Mouse (Mus musculus) heart, postnatal 0 days (tissue): Measurements from ENCODE around the gene Retreg1. TPM values are rescaled to one million over a fixed set of nuclear protein-coding genes. Genes with fewer than 3 reads are reported as not detected.

Experiments used
- ATAC-seq: fragments of 200-750 bp; cut with Nextera tagmentation; 2 replicates; pipeline ENCODE4 v1.8.0; 2017; ENCODE audit warnings: low read depth, moderate number of reproducible peaks, moderate library complexity; ENCODE audit not compliant: insufficient read depth
- DNase-seq: peaks from one replicate; pipeline ENCODE4 v3.0.0-alpha.2; 2016; ENCODE audit warnings: low spot score
- H3K27ac ChIP-seq: fragments of 300-500 bp; sonication (generic); 2 replicates; pipeline ENCODE4 v1.5.1; 2014; ENCODE audit warnings: low read depth, mild to moderate bottlenecking
- H3K27me3 ChIP-seq: fragments of 300-500 bp; sonication (generic); 2 replicates; pipeline ENCODE4 v1.6.1; 2014; ENCODE audit warnings: low read length, mixed read lengths; ENCODE audit not compliant: control insufficient read depth, insufficient read depth
- H3K36me3 ChIP-seq: fragments of 300-500 bp; sonication (generic); replicated peaks from 2 replicates; pipeline ENCODE4 v1.6.1; 2014; ENCODE audit warnings: low read length, mixed read lengths; ENCODE audit not compliant: control insufficient read depth, insufficient read depth
- H3K4me1 ChIP-seq: fragments of 300-500 bp; sonication (generic); 2 replicates; pipeline ENCODE4 v1.6.1; 2014; ENCODE audit warnings: antibody characterized with exemption; ENCODE audit not compliant: control insufficient read depth, insufficient read depth
- H3K4me2 ChIP-seq: fragments of 300-500 bp; sonication (generic); 2 replicates; pipeline ENCODE4 v1.6.1; 2014; ENCODE audit warnings: low read depth, mild to moderate bottlenecking, low read length, moderate library complexity
- H3K4me3 ChIP-seq: fragments of 300-500 bp; sonication (generic); 2 replicates; pipeline ENCODE4 v1.5.1; 2014; ENCODE audit warnings: low read depth, low read length
- H3K9ac ChIP-seq: fragments of 300-500 bp; sonication (generic); replicated peaks from 2 replicates; pipeline ENCODE4 v1.6.1; 2014; ENCODE audit warnings: low read depth, low read length, mixed read lengths
- H3K9me3 ChIP-seq: fragments of 300-500 bp; sonication (generic); replicated peaks from 2 replicates; pipeline ENCODE4 v1.6.1; 2016; ENCODE audit warnings: low read length; ENCODE audit not compliant: control insufficient read depth
- CTCF ChIP-seq: IDR thresholded peaks from 2 replicates; pipeline ENCODE4 v1.5.1; 2016; ENCODE audit warnings: antibody characterized with exemption, control low read depth, low read depth
- EP300 ChIP-seq: IDR thresholded peaks from 2 replicates; pipeline ENCODE4 v1.6.1; 2016; ENCODE audit warnings: antibody characterized with exemption, low read depth
- WGBS: fragments of 180-500 bp; shearing (Covaris S2); extraction: QIAGEN DNeasy Blood & Tissue Kit; methylation state at CpG from one replicate; pipeline ENCODE4 v1.1.7; 2014; 5-methylcytosine and 5-hydroxymethylcytosine counted together
- polyA plus RNA-seq: library from polyadenylated mRNA; unstranded; fragments of >200 nt; fragmentation: Nextera tagmentation; extraction: Ambion mirVana; gene quantifications from 2 replicates; pipeline ENCODE4 v1.2.1, GENCODE M21; 2015
- total RNA-seq: library from RNA; depleted of rRNA; stranded (reverse); fragments of >200 nt; gene quantifications from 2 replicates; pipeline ENCODE4 v1.2.3, GENCODE M21; 2014; ENCODE audit warnings: low replicate concordance

Retreg1 gene
- total and polyA plus RNA-seq, 2 experiments from 2014 or later, result 141 to 157 TPM

GRCm38 (mm10) chr15:25896783-25897182 is 53.8 kb downstream of the Retreg1 start:
- no peaks in the 10 kb centered on the region for H3K27me3 ChIP-seq
- no peak overlapping the region for H3K4me2 ChIP-seq
- H3K4me3 ChIP-seq, result no peak overlapping the region
- no peak for TF ChIP-seq CTCF
- 86% methylated on average over 4 of the region's 4 CpGs for WGBS
- no peak for ATAC-seq
- H3K9me3 ChIP-seq, result no peaks in the 10 kb centered on the region
- no peak overlapping the region for H3K27ac ChIP-seq
- no peak for DNase-seq
- no peaks in the 10 kb centered on the region for H3K4me1 ChIP-seq
- no peaks in the 10 kb centered on the region for H3K36me3 ChIP-seq
- H3K9ac ChIP-seq, result no peak overlapping the region

DNA sequence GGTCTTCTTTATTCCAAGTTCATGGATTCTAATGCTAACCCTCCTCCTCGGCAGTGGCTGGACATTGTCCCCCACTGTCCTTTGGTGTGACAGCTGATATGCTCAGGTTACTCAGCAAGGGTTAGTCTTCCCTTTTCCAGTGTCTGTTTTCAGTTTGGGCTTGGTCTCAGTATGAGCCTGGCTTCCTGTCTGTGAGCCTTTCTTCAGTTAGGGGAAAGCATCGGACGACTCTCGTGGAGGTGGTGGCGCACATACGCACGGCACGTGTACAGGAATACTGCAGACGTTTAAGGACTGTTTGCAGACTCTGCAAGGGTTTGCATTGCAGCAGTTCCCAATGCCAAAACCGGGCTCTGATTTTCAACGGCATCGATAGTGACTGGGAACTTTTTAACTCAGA is 54.6 kb downstream of the Retreg1 start:
- no peaks in the 10 kb centered on the region for H3K27me3 ChIP-seq
- no peaks in the 10 kb centered on the region for H3K9me3 ChIP-seq
- H3K9ac ChIP-seq, result no peak overlapping the region
- H3K4me1 ChIP-seq, result no peaks in the 10 kb centered on the region
- no peak overlapping the region for H3K27ac ChIP-seq
- DNase-seq, result no peak
- H3K36me3 ChIP-seq, result no peaks in the 10 kb centered on the region
- TF ChIP-seq EP300 (no peak), CTCF (no peak)
- no peak overlapping the region for H3K4me2 ChIP-seq
- whole genome bisulfite sequencing, result 68% methylated on average over 12 of the region's 12 CpGs
- no peak for ATAC-seq
- H3K4me3 ChIP-seq, result no peak overlapping the region

DNA sequence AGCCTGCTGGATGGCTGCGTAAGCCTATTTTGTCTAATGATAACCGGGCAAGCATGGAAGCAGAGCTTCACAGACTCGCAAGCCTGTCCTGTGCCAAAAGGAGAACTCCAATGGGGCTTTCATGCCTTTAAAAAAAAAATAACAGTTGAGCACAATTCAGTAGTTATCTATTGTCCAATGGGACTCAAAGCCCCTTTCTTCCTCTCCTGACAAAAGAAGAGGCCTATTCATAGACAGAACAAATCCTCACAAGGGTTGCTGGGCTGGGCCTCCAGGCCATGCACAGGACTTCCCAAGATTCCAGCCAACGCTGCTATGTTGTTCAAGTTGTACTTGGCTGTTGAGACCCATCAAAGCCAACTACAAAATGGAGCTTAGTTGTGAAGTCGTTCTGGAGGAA is 56.0 kb downstream of the Retreg1 start:
- 70% methylated on average over 5 of the region's 5 CpGs for WGBS
- H3K4me3 ChIP-seq, result no peak overlapping the region
- no peak overlapping the region for H3K9ac ChIP-seq
- no peak for DNase-seq
- no peak overlapping the region for H3K4me2 ChIP-seq
- 0 out of 2 replicates have a peak, but pooled peaks cover under 1% of the 10 kb centered on the region for H3K4me1 ChIP-seq
- H3K27ac ChIP-seq, result no peak overlapping the region
- no peaks in the 10 kb centered on the region for H3K36me3 ChIP-seq
- no peaks in the 10 kb centered on the region for H3K27me3 ChIP-seq
- no peaks in the 10 kb centered on the region for H3K9me3 ChIP-seq
- no peak for ATAC-seq
- TF ChIP-seq CTCF (no peak), EP300 (no peak)

DNA sequence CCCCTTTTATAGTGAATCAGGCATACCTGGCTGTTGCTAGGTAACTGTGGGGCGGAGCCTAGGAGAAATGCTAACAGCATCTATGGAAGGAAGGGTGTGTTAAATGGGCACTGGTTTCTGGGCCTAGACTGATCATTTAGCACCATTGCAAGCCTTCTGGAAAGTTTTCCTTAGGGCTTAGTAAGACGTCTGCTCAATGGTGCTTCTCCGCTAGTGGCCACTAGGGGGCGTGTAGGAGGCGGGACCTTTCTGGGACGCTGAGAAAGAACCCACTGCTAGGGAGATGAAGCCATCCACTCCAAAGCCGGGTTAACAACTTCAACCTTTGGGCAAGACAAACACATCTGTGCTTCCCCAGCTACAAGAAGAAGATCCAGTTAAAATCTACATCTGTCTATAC is 57.6 kb downstream of the Retreg1 start:
- TF ChIP-seq EP300, result no peak
- peak; percentile 91 for TF ChIP-seq CTCF
- H3K4me1 ChIP-seq, result peaks cover 8% of the 10 kb centered on the region; the same call in 1 of the 2 replicates
- ATAC-seq, result peak; percentile 72

DNA sequence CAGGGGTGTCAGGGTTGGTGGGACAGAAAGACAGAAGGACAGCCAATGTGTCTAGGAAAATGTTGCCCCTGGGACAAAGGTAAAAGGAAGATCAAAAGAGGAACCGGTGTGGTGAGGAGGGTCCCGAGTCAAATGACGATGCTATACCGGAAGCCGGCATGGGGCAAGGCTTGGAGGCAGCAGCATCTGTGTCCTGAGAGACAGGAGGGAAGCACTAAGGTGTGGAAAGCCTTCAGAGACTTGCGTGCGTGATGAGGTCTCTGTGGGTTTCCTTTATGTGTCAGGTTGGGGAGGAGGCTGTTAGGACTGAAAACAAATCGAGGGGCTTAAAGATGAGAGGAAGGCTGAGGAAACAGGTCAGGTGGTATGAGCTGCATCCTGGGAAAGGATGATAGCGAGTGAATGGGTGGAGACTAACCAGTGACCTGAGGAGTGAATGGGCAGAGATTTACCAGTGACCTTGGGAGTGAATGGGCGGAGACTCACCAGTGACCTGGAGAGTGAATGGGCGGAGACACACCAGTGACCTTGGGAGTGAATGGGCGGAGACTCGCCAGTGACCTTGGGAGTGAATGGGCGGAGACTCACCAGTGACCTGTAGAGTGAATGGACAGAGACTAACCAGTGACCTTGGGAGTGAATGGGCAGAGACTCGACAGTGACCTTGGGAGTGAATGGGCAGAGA is 60.1 kb downstream of the Retreg1 start:
- H3K27ac ChIP-seq, result no peak overlapping the region
- H3K36me3 ChIP-seq, result no peaks in the 10 kb centered on the region
- H3K9me3 ChIP-seq, result no peaks in the 10 kb centered on the region
- H3K4me3 ChIP-seq, result no peak overlapping the region
- DNase-seq, result no peak
- H3K4me2 ChIP-seq, result no peak overlapping the region
- 88% methylated on average over 15 of the region's 15 CpGs for WGBS
- no peak overlapping the region for H3K9ac ChIP-seq
- peaks cover 8% of the 10 kb centered on the region; the same call in 1 of the 2 replicates for H3K4me1 ChIP-seq
- no peaks in the 10 kb centered on the region for H3K27me3 ChIP-seq
- no peak for TF ChIP-seq EP300
- no peak for TF ChIP-seq CTCF
- no peak for ATAC-seq

More for the DNA sequence above, 57.6 kb downstream of the Retreg1 start:
- Histone ChIP-seq H3K9ac (no peak overlapping the region), H3K36me3 (no peaks in the 10 kb centered on the region), H3K27ac (no peak overlapping the region), H3K9me3 (no peaks in the 10 kb centered on the region), H3K4me3 (no peak overlapping the region), H3K4me2 (no peak overlapping the region), H3K27me3 (no peaks in the 10 kb centered on the region)
- WGBS, result 10% methylated on average over 7 of the region's 7 CpGs
- peak; percentile 49 for DNase-seq

GRCm38 (mm10) chr15:25904435-25905021 is 61.5 kb downstream of the Retreg1 start:
- Histone ChIP-seq H3K4me3 (no peak overlapping the region), H3K27ac (peak overlapping the region; percentile 12; the same call in 1 of the 2 replicates), H3K27me3 (no peaks in the 10 kb centered on the region), H3K4me2 (no peak overlapping the region), H3K36me3 (no peaks in the 10 kb centered on the region), H3K9me3 (no peaks in the 10 kb centered on the region), H3K4me1 (peaks cover 8% of the 10 kb centered on the region; the same call in 1 of the 2 replicates), H3K9ac (no peak overlapping the region)
- WGBS, result 49% methylated on average over 14 of the region's 14 CpGs
- DNase-seq, result no peak
- TF ChIP-seq EP300 (no peak), CTCF (no peak)
- no peak for ATAC-seq
